Mouse (Mus musculus): ENCODE measurements around the gene Gh. TPM values are rescaled to one million over a fixed set of nuclear protein-coding genes. Genes with fewer than 3 reads are reported as not detected.

The Gh gene
- polyA plus RNA-seq, 1 experiment from 2014 or later, result not detected

DNA sequence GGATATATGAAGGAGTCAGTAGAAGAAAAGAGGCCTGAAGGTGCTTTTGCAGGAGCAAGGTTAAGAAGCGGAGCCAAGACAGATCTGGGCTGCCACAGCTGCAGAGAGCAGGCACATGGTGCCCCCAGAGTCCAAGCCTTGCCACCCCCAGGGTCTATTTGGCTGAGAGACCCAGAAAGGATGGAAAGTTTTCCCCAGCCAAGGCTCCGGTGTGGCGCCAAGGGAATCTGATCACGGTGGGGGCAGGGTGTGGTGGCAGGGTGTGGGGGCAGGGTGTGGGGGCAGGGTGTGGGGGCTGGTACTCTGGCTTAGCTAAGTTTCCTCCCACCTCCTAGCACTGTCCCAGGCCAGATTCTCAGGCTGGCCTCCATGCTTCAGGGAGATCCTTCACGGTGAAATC is 26.9 kb upstream of the Gh start:
- 35% methylated on average over 5 of the region's 5 CpGs for WGBS
- DNase-seq (ENCODE audit: low spot score) (no peak), ATAC-seq (ENCODE audit: low FRiP score, low TSS enrichment) (no peak)
- no peaks in the 10 kb centered on the region for H3K27me3 ChIP-seq (ENCODE audit: control insufficient read depth, insufficient read depth, low read length)
- no peaks in the 10 kb centered on the region for H3K9me3 ChIP-seq (ENCODE audit: control insufficient read depth, low read length)
- no peak overlapping the region for H3K4me2 ChIP-seq (replicated peaks; ENCODE audit: low read depth)
- no peak overlapping the region for H3K4me3 ChIP-seq (ENCODE audit: low read depth, low read length)
- no peaks in the 10 kb centered on the region for H3K4me1 ChIP-seq (replicated peaks; ENCODE audit: control insufficient read depth, insufficient read depth)
- H3K36me3 ChIP-seq (ENCODE audit: control insufficient read depth, insufficient read depth, low read length), result no peaks in the 10 kb centered on the region
- TF ChIP-seq EP300 (optimal IDR thresholded peaks at IDR 0.05), result no peak
- TF ChIP-seq CTCF (IDR thresholded peaks at IDR 0.05; ENCODE audit: low read depth), result no peak
- H3K9ac ChIP-seq (ENCODE audit: low read length), result no peak overlapping the region
- no peak overlapping the region for H3K27ac ChIP-seq (replicated peaks)

GRCm38 (mm10) chr11:106326475-106326874 is 24.8 kb upstream of the Gh start:
- no peaks in the 10 kb centered on the region for H3K4me1 ChIP-seq (replicated peaks; ENCODE audit: control insufficient read depth, insufficient read depth)
- ATAC-seq (ENCODE audit: low FRiP score, low TSS enrichment) (no peak), DNase-seq (ENCODE audit: low spot score) (no peak)
- no peak overlapping the region for H3K4me2 ChIP-seq (replicated peaks; ENCODE audit: low read depth)
- no peak overlapping the region for H3K27ac ChIP-seq (replicated peaks)
- no peak for TF ChIP-seq CTCF (IDR thresholded peaks at IDR 0.05; ENCODE audit: low read depth)
- TF ChIP-seq EP300 (optimal IDR thresholded peaks at IDR 0.05), result no peak
- H3K36me3 ChIP-seq (ENCODE audit: control insufficient read depth, insufficient read depth, low read length), result no peaks in the 10 kb centered on the region
- WGBS, result 81% methylated on average over 8 of the region's 8 CpGs
- H3K9ac ChIP-seq (ENCODE audit: low read length), result no peak overlapping the region
- H3K9me3 ChIP-seq (ENCODE audit: control insufficient read depth, low read length), result no peaks in the 10 kb centered on the region
- H3K27me3 ChIP-seq (ENCODE audit: control insufficient read depth, insufficient read depth, low read length), result no peaks in the 10 kb centered on the region
- no peak overlapping the region for H3K4me3 ChIP-seq (ENCODE audit: low read depth, low read length)

- Histone ChIP-seq H3K4me3 (ENCODE audit: low read depth, low read length) (no peak overlapping the region), H3K4me1 (replicated peaks; ENCODE audit: control insufficient read depth, insufficient read depth) (no peaks in the 10 kb centered on the region), H3K4me2 (replicated peaks; ENCODE audit: low read depth) (no peak overlapping the region), H3K27ac (replicated peaks) (no peak overlapping the region), H3K27me3 (ENCODE audit: control insufficient read depth, insufficient read depth, low read length) (no peaks in the 10 kb centered on the region), H3K9ac (ENCODE audit: low read length) (no peak overlapping the region), H3K36me3 (ENCODE audit: control insufficient read depth, insufficient read depth, low read length) (no peaks in the 10 kb centered on the region), H3K9me3 (ENCODE audit: control insufficient read depth, low read length) (no peaks in the 10 kb centered on the region)
- WGBS, result 66% methylated on average over 8 of the region's 8 CpGs
- DNase-seq (ENCODE audit: low spot score) (peak; percentile 74), ATAC-seq (ENCODE audit: low FRiP score, low TSS enrichment) (peak; percentile 46; the same call in 1 of the 2 replicates)
- TF ChIP-seq EP300 (optimal IDR thresholded peaks at IDR 0.05), result no peak
- TF ChIP-seq CTCF (IDR thresholded peaks at IDR 0.05; ENCODE audit: low read depth), result peak; percentile 88
Observed at GRCm38 (mm10) chr11:106325566-106326206, 24.0 kb upstream of the Gh start.

GRCm38 (mm10) chr11:106324858-106325257 is 23.2 kb upstream of the Gh start:
- no peak for ATAC-seq (ENCODE audit: low FRiP score, low TSS enrichment)
- 64% methylated on average over 5 of the region's 5 CpGs for WGBS
- Histone ChIP-seq H3K4me3 (ENCODE audit: low read depth, low read length) (no peak overlapping the region), H3K4me1 (replicated peaks; ENCODE audit: control insufficient read depth, insufficient read depth) (no peaks in the 10 kb centered on the region), H3K4me2 (replicated peaks; ENCODE audit: low read depth) (no peak overlapping the region), H3K36me3 (ENCODE audit: control insufficient read depth, insufficient read depth, low read length) (no peaks in the 10 kb centered on the region), H3K9me3 (ENCODE audit: control insufficient read depth, low read length) (no peaks in the 10 kb centered on the region), H3K9ac (ENCODE audit: low read length) (no peak overlapping the region), H3K27me3 (ENCODE audit: control insufficient read depth, insufficient read depth, low read length) (no peaks in the 10 kb centered on the region), H3K27ac (replicated peaks) (no peak overlapping the region)
- DNase-seq (ENCODE audit: low spot score), result no peak
- TF ChIP-seq CTCF (IDR thresholded peaks at IDR 0.05; ENCODE audit: low read depth) (no peak), EP300 (optimal IDR thresholded peaks at IDR 0.05) (no peak)

GRCm38 (mm10) chr11:106318406-106319366 is 17.0 kb upstream of the Gh start:
- WGBS, result 60% methylated on average over 21 of the region's 21 CpGs
- H3K27ac ChIP-seq (replicated peaks), result no peak overlapping the region

GRCm38 (mm10) chr11:106317801-106318200 is 16.1 kb upstream of the Gh start:
- Histone ChIP-seq H3K9ac (ENCODE audit: low read length) (no peak overlapping the region), H3K4me3 (ENCODE audit: low read depth, low read length) (no peak overlapping the region), H3K4me2 (replicated peaks; ENCODE audit: low read depth) (no peak overlapping the region), H3K9me3 (ENCODE audit: control insufficient read depth, low read length) (no peaks in the 10 kb centered on the region), H3K4me1 (replicated peaks; ENCODE audit: control insufficient read depth, insufficient read depth) (no peaks in the 10 kb centered on the region), H3K27ac (replicated peaks) (no peak overlapping the region), H3K27me3 (ENCODE audit: control insufficient read depth, insufficient read depth, low read length) (no peaks in the 10 kb centered on the region), H3K36me3 (ENCODE audit: control insufficient read depth, insufficient read depth, low read length) (no peaks in the 10 kb centered on the region)
- DNase-seq (ENCODE audit: low spot score) (no peak), ATAC-seq (ENCODE audit: low FRiP score, low TSS enrichment) (no peak)
- TF ChIP-seq CTCF (IDR thresholded peaks at IDR 0.05; ENCODE audit: low read depth) (no peak), EP300 (optimal IDR thresholded peaks at IDR 0.05) (no peak)
- WGBS, result 67% methylated on average over 7 of the region's 7 CpGs

More at GRCm38 (mm10) chr11:106318406-106319366, 17.0 kb upstream of the Gh start:
- H3K4me3 ChIP-seq (ENCODE audit: low read depth, low read length), result no peak overlapping the region
- TF ChIP-seq CTCF (IDR thresholded peaks at IDR 0.05; ENCODE audit: low read depth) (no peak), EP300 (optimal IDR thresholded peaks at IDR 0.05) (no peak)
- no peaks in the 10 kb centered on the region for H3K36me3 ChIP-seq (ENCODE audit: control insufficient read depth, insufficient read depth, low read length)
- no peaks in the 10 kb centered on the region for H3K4me1 ChIP-seq (replicated peaks; ENCODE audit: control insufficient read depth, insufficient read depth)
- ATAC-seq (ENCODE audit: low FRiP score, low TSS enrichment), result no peak
- H3K9me3 ChIP-seq (ENCODE audit: control insufficient read depth, low read length), result no peaks in the 10 kb centered on the region
- H3K9ac ChIP-seq (ENCODE audit: low read length), result no peak overlapping the region
- H3K27me3 ChIP-seq (ENCODE audit: control insufficient read depth, insufficient read depth, low read length), result no peaks in the 10 kb centered on the region
- no peak for DNase-seq (ENCODE audit: low spot score)
- no peak overlapping the region for H3K4me2 ChIP-seq (replicated peaks; ENCODE audit: low read depth)

All from stomach, postnatal 0 days (tissue).